Mouse (Mus musculus) lung, adult 2 months (tissue): ENCODE measurements around the gene Flnb.

Source experiments
- CTCF ChIP-seq: fragments of 200-500 bp; IDR thresholded peaks from 2 replicates; pipeline ENCODE4 v1.5.1; 2011; ENCODE audit warnings: mild to moderate bottlenecking, low read length, control low read depth; ENCODE audit not compliant: insufficient read depth
- POLR2A ChIP-seq: fragments of 200-500 bp; IDR thresholded peaks from 2 replicates; pipeline ENCODE4 v1.6.1; 2011; ENCODE audit warnings: low read depth, mild to moderate bottlenecking, control low read depth, low read length, borderline replicate concordance; ENCODE audit errors: extremely low read depth

DNA sequence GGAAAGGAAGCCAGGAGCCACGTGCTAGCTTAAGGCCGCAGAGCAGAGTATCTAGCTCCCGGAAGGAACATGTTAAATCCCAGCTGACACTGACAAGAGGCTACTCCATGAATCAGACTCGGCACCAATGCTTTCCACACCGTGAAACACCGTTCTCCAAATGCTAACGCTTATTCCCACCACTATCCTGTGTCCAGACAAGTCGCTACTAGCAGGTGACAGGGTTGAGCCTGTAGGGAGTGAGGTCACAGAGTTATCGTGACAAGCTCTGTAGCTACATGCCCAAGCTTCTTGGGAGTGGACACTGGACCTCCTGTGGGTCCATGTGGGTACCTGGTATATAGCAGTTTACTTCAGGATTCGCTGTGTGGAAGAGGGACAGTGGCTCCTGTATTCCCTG lies 138.7 kb downstream of the Flnb start:
- TF ChIP-seq CTCF (no peak), POLR2A (no peak)
